Mouse (Mus musculus) left cerebral cortex, postnatal 14 days (tissue): ENCODE data around the gene Zfp644. TPM values are rescaled to one million over a fixed set of nuclear protein-coding genes. Genes with fewer than 3 reads are reported as not detected.
"Not testable (repeated sequence)": the region's sequence is repeated elsewhere in the genome, so short reads cannot be mapped to it uniquely, and the experiment has no call there.

Source experiments
- DNase-seq, 2 experiments: peaks; one replicate each; pipeline ENCODE4 v3.0.0; 2021 to 2022; ENCODE audit warnings: low spot score in 2 of 2, mixed read lengths in 1 of 2
- intact Hi-C: fragments of 180-260 bp; cut with DNase I; formaldehyde crosslinking; loops from one replicate; pipeline ENCODE4 v1.15.1; 2025
- long read RNA-seq, 2 experiments: library from polyadenylated mRNA; stranded (forward); transcript quantifications; one replicate each; pipeline ENCODE4 v2.0.0; 2021
- total RNA-seq, 2 experiments: library from RNA; stranded (reverse); gene quantifications; 2 replicates each; pipeline ENCODE4 v1.2.3; 2021

The Zfp644 gene
- total RNA-seq: 10 to 100 TPM; 85.2 to 87.0 TPM
- long read RNA-seq, experiment 1, full-length matches to known transcripts: 4 of 27 reads
- long read RNA-seq, experiment 1, partial matches to known transcripts: 4 of 27 reads
- long read RNA-seq, experiment 1, other reads (novel, unspliced or antisense): 19 of 27 reads
- long read RNA-seq, experiment 2, full-length matches to known transcripts: 1 of 20 reads
- long read RNA-seq, experiment 2, partial matches to known transcripts: 5 of 20 reads
- long read RNA-seq, experiment 2, other reads (novel, unspliced or antisense): 14 of 20 reads

- intact Hi-C loops: loop anchor here (10.0 kb wide), 1 partner anchor 108 kb away; no protein-coding TSS in a partner anchor
- DNase-seq: peak; percentile 87 to 91
Observed at GRCm38 (mm10) chr5:106696396-106697337, at the start of gene Zfp644. TSS of gene Zfp644 (minus strand) at chr5:106697287.

GRCm38 (mm10) chr5:106739716-106740115 is 42.6 kb upstream of the Zfp644 start:
- DNase-seq: no peak
- intact Hi-C loops: no loop called here

DNA sequence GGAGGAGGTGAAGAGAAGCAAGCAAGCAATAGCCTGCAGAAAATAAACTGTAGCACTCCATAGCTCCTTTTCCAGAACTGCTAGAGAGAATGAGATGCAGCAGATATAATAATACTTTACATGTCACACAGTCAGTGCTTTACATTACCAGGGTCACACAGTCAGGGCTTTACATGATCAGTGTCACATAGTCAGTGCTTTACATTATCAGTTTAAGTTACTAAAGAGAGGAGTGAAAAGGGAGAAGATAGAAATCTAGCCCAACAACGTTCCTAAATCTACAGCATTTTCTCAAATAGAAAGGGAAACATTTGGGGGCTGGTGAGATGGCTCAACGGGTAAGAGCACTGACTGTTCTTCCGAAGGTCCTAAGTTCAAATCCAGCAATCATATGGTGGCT is 26.4 kb upstream of the Zfp644 start:
- intact Hi-C loops: no loop called here
- DNase-seq: no peak

DNA sequence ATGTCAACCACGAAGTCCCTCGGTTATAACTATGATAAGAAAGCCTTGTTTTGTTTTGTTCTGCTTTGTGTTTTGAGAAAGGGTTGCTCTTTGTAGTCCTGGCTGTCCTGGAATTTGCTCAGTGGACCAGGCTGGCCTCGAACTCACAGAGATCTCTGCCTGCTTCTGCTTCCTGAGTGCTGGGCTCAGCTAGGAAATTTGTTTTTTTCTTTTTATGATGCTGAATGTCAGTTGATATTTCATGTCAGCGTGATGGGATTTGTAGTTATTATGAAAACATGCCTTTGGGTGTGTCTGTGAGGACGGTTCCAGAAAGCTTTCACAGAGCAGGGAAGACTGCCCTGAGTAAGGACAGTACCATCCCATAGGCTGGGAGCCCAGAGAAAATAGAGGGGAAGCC is 25.7 kb upstream of the Zfp644 start:
- intact Hi-C loops: no loop called here
- no peak for DNase-seq

DNA sequence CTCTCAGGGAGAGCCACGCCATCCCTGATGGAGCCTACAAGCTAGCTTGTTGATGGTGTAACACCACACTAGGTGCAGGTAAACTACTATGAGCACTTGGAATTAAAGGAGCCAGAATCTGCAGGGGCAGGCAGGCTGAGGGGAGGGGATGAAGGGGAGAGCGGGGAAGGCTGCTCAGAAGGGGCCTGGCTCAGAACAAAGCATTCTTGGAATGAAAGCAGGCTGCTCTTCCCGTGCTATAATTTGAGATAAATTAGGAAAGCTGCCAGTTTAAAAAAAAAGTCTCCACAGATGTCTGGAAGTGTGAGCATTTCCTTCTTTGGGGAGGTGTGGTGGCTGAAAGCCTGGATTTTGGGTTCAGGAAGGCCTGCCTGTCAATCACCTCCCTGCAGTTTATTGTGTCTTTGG is 14.8 kb upstream of the Zfp644 start:
- intact Hi-C loops: no loop called here
- DNase-seq: peak; percentile 20 to 71

DNA sequence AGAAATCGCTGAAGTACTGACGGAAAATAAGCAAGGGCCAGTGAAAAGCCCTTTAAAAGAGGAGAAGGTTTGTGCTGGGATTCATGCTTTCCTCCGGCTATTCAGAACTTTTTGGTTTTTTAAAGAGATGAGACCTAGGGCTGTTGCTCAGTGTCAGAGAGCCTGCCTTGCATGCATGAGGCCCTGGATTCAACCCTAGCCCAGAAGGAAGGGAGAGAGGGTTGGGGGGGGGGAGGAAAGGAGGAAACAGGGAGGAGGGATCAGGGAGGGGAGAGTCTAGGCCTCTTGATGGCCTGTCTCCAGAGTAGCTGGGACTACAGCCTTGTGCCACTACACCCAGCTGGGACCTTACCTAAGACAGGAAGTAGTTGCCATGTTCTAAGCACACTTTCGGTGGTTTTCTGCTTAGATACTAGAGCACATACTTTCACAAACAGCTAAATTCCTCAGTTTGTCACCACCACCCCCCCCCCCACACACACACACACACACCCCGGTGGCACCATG is 14.2 kb upstream of the Zfp644 start:
- no peak for DNase-seq
- intact Hi-C loops: no loop called here

DNA sequence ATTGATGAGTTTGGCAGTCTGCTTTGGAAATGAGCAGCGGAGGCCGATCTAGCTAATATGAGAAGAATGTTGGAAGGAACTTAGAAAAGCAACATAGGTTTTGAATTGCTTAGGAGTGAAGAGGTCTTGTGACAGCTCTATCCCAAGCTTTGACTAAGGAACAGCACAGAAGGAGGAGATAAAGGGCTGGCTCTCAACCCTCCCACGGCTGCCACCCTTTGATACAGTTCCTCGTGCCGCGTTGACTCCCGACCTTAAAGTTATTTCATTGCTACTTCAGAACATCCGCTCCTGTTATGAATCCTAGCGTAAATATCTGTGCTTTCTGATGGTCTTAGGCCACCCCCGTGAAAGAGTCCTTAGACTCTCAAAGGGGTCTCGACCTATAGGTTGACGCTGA is 13.5 kb upstream of the Zfp644 start:
- no peak for DNase-seq

DNA sequence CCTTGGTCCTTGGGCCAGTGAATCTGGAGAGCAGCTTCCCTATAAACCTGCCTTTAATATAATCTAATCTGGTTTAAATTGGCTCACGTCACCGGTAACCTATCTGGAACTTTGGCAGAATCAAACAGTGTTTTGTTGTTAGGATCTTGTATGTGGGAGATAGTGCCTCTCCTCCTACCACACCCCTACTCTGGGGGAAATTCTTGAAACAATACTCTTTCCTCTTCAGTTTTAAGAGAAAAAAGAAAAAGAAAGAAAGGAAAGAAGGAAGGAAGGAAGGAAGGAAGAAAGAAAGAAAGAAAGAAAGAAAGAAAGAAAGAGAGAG is 13.0 kb upstream of the Zfp644 start:
- intact Hi-C loops: no loop called here
- DNase-seq: no peak

More for the DNA sequence above, 13.5 kb upstream of the Zfp644 start:
- intact Hi-C loops: no loop called here

GRCm38 (mm10) chr5:106709388-106710084 is 12.4 kb upstream of the Zfp644 start:
- intact Hi-C loops: no loop called here
- no peak for DNase-seq

GRCm38 (mm10) chr5:106706363-106706762 is 9.3 kb upstream of the Zfp644 start:
- no peak for DNase-seq
- intact Hi-C loops: no loop called here

DNA sequence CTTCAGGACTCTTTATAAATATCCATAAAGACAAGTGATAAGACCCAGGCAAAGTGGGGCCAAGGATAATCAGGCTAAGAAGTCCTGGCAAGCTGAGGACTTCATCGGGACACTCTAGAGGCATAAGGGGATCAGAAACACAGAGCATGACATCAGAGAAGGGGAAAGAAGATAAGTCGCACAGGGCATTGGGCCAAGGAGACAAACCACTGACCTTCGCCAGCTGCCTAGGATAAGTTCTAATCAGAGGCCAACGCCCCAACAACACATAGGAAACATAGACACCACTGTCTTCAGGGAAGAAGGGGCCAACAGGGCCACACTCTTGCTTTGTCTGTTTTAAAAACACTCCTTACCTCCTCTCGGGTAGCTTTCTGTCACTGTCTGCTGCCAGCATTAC is 8.1 kb upstream of the Zfp644 start:
- intact Hi-C loops: no loop called here

GRCm38 (mm10) chr5:106695681-106696395 is 1.2 kb downstream of the Zfp644 start:
- intact Hi-C loops: loop anchor here (10.0 kb wide), 1 partner anchor 109 kb away; no protein-coding TSS in a partner anchor
- DNase-seq: peak; percentile 59 to 67

More for the DNA sequence above, 8.1 kb upstream of the Zfp644 start:
- no peak for DNase-seq

- intact Hi-C loops: loop anchor here (10.0 kb wide), 1 partner anchor 110 kb away; no protein-coding TSS in a partner anchor
- no peak for DNase-seq
Observed at GRCm38 (mm10) chr5:106695141-106695540, 1.9 kb downstream of the Zfp644 start.

DNA sequence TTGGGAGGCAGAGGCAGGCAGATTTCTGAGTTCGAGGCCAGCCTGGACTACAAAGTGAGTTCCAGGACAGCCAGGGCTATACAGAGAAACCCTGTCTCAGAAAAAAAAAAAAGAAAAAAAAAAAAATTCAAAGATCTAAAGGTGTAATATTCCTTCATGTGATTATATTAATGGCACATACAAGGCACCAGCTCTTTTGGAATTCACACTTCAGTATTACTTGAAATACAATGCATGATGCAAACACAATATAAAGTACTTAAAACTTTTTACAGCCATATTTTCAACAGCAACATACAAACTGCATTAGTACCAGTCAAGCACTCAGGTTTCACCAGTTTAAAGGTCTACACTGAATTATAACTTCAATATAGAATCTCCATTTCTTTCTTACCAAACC is 2.4 kb downstream of the Zfp644 start:
- DNase-seq: no peak
- intact Hi-C loops: loop anchor here (10.0 kb wide), 1 partner anchor 110 kb away; no protein-coding TSS in a partner anchor

- DNase-seq: peak in 1 of 2 experiments; percentile 34
- intact Hi-C loops: loop anchor here (10.0 kb wide), 1 partner anchor 112 kb away; no protein-coding TSS in a partner anchor
Observed at GRCm38 (mm10) chr5:106693034-106693433, 4.1 kb downstream of the Zfp644 start.

GRCm38 (mm10) chr5:106680636-106681458 is 16.2 kb downstream of the Zfp644 start:
- DNase-seq: no peak
- intact Hi-C loops: no loop called here

GRCm38 (mm10) chr5:106679659-106680058 is 17.4 kb downstream of the Zfp644 start:
- DNase-seq: no peak

GRCm38 (mm10) chr5:106678823-106679222 is 18.3 kb downstream of the Zfp644 start:
- DNase-seq, intact Hi-C loops: not testable (repeated sequence)

More at GRCm38 (mm10) chr5:106679659-106680058, 17.4 kb downstream of the Zfp644 start:
- intact Hi-C loops: no loop called here
